20 mouse cellular contexts compared by ENCODE assay signal in genomic region chr5:147493685-147494084, GRCm38 (mm10).
"Had no signal": no experiment of that assay in that cellular context is flagged by ENCODE, and none has a peak within 500 bp of the region (broad histone marks: within the 10 kb centered on the region; RNA-seq: fewer than 3 reads in every experiment).

No protein-coding gene starts in this region.

- ATAC-seq: midbrain, embryonic 13.5 days; midbrain, embryonic 16.5 days had no signal

- H3K27me3 ChIP-seq: limb, embryonic 13.5 days; lung, embryonic 15.5 days; megakaryocyte, embryonic 14.5 days; midbrain, embryonic 13.5 days; neural tube, embryonic 13.5 days; stomach, embryonic 15.5 days had no signal

- H3K27ac ChIP-seq: limb, embryonic 10.5 days; limb, embryonic 13.5 days; lung, embryonic 15.5 days; midbrain, embryonic 10.5 days; midbrain, embryonic 13.5 days; neural tube, embryonic 13.5 days; stomach, embryonic 15.5 days had no signal

- H3K4me3 ChIP-seq: limb, embryonic 10.5 days; limb, embryonic 13.5 days; lung, embryonic 15.5 days; megakaryocyte, embryonic 14.5 days; midbrain, embryonic 10.5 days; midbrain, embryonic 13.5 days; myocyte; neural tube, embryonic 13.5 days; stomach, embryonic 15.5 days had no signal

- H3K36me3 ChIP-seq: limb, embryonic 13.5 days; lung, embryonic 15.5 days; midbrain, embryonic 13.5 days; stomach, embryonic 15.5 days had no signal

- H3K4me2 ChIP-seq: limb, embryonic 13.5 days; lung, embryonic 15.5 days; midbrain, embryonic 13.5 days; neural tube, embryonic 13.5 days; stomach, embryonic 15.5 days had no signal

- H3K4me1 ChIP-seq: lung, embryonic 15.5 days; midbrain, embryonic 10.5 days; stomach, embryonic 15.5 days had no signal

- DNase-seq: kidney, adult 18-20 months; kidney, adult 9 months; kidney, postnatal 14 days; kidney, postnatal 4 days; lung, adult 18-20 months; lung, postnatal 10 days; lung, postnatal 36 days; right cerebral cortex, postnatal 25 days; spleen, adult 18-20 months; thymus, postnatal 25 days had no signal

- H3K9me3 ChIP-seq: limb, embryonic 10.5 days; limb, embryonic 13.5 days; lung, embryonic 15.5 days; megakaryocyte, embryonic 14.5 days; midbrain, embryonic 10.5 days; midbrain, embryonic 13.5 days; neural tube, embryonic 13.5 days; stomach, embryonic 15.5 days had no signal

- H3K9ac ChIP-seq: limb, embryonic 13.5 days; lung, embryonic 15.5 days; midbrain, embryonic 13.5 days; neural tube, embryonic 13.5 days; stomach, embryonic 15.5 days had no signal
